Mouse (Mus musculus) midbrain, embryonic 16.5 days (tissue): ENCODE results near the gene Hspa14. TPM values are rescaled to one million over a fixed set of nuclear protein-coding genes. Genes with fewer than 3 reads are reported as not detected.
A peak's percentile ranks its signal among the peaks of the same experiment; 100 is the strongest.

Source experiments
- ATAC-seq: fragments of 200-750 bp; cut with Nextera tagmentation; 2 replicates; pipeline ENCODE4 v1.8.0; 2017; ENCODE audit warnings: moderate TSS enrichment
- H3K27ac ChIP-seq: fragments of 300-500 bp; sonication (generic); 2 replicates; pipeline ENCODE4 v1.5.1; 2014; ENCODE audit warnings: mild to moderate bottlenecking, low read length, mixed read lengths
- H3K27me3 ChIP-seq: fragments of 300-500 bp; sonication (generic); 2 replicates; pipeline ENCODE4 v1.6.1; 2014; ENCODE audit warnings: low read depth, low read length, mixed read lengths; ENCODE audit not compliant: control insufficient read depth, insufficient read depth
- H3K36me3 ChIP-seq: fragments of 300-500 bp; sonication (generic); 2 replicates; pipeline ENCODE4 v1.6.1; 2014; ENCODE audit warnings: mild to moderate bottlenecking, low read length, moderate library complexity, mixed read lengths; ENCODE audit not compliant: control insufficient read depth, insufficient read depth
- H3K4me1 ChIP-seq: fragments of 300-500 bp; sonication (generic); 2 replicates; pipeline ENCODE4 v1.6.1; 2014; ENCODE audit warnings: mild to moderate bottlenecking, low read length, mixed read lengths; ENCODE audit not compliant: control insufficient read depth, insufficient read depth
- H3K4me2 ChIP-seq: fragments of 300-500 bp; sonication (generic); 2 replicates; pipeline ENCODE4 v1.6.1; 2014; ENCODE audit warnings: mild to moderate bottlenecking, low read length, mixed read lengths
- H3K4me3 ChIP-seq: fragments of 300-500 bp; sonication (generic); 2 replicates; pipeline ENCODE4 v1.5.1; 2014; ENCODE audit warnings: low read depth, mild to moderate bottlenecking, low read length, moderate library complexity, mixed read lengths
- H3K9ac ChIP-seq: fragments of 300-500 bp; sonication (generic); 2 replicates; pipeline ENCODE4 v1.6.1; 2014; ENCODE audit warnings: low read depth, low read length, mixed read lengths
- H3K9me3 ChIP-seq: fragments of 300-500 bp; sonication (generic); replicated peaks from 2 replicates; pipeline ENCODE4 v1.6.1; 2014; ENCODE audit warnings: mild to moderate bottlenecking, low read length, mixed read lengths; ENCODE audit not compliant: control insufficient read depth, poor library complexity, severe bottlenecking
- WGBS: fragments of 180-500 bp; shearing (Covaris S2); extraction: QIAGEN DNeasy Blood & Tissue Kit; methylation state at CpG from one replicate; pipeline ENCODE4 v1.1.7; 2014; 5-methylcytosine and 5-hydroxymethylcytosine counted together
- polyA plus RNA-seq: library from polyadenylated mRNA; unstranded; fragments of >200 nt; fragmentation: Nextera tagmentation; extraction: Ambion mirVana; gene quantifications from 2 replicates; pipeline ENCODE4 v1.2.1, GENCODE M21; 2015

Hspa14 gene
- polyA plus RNA-seq, 1 experiment from 2014 or later = 66.0 TPM

DNA sequence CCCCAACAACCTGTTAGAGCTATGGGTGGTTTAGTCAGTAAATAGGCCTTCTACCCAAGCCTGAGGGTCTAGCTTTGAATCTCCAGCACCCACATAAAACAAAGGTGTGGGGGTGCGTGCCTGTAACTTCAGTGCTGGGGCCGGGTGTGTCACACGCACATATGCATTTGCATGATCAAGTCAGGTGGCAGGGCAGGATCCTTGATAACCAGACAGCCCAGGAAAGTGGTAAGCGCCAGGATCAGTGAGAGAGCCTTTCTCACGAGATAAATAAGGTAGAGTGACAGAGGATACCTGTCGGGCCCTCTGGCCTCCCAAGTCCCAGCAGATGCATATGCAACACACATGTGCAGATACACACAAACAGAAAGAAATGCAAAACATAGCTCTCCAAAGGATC is 13.1 kb downstream of the Hspa14 start:
- H3K27me3 ChIP-seq = no peaks in the 10 kb centered on the region
- peaks cover 33% of the 10 kb centered on the region for H3K36me3 ChIP-seq
- WGBS = 94% methylated on average over 6 of the region's 6 CpGs
- ATAC-seq = no peak
- H3K4me3 ChIP-seq = no peak overlapping the region
- no peaks in the 10 kb centered on the region for H3K9me3 ChIP-seq
- no peaks in the 10 kb centered on the region for H3K4me1 ChIP-seq
- no peak overlapping the region for H3K9ac ChIP-seq
- H3K4me2 ChIP-seq = no peak overlapping the region
- H3K27ac ChIP-seq = no peak overlapping the region

DNA sequence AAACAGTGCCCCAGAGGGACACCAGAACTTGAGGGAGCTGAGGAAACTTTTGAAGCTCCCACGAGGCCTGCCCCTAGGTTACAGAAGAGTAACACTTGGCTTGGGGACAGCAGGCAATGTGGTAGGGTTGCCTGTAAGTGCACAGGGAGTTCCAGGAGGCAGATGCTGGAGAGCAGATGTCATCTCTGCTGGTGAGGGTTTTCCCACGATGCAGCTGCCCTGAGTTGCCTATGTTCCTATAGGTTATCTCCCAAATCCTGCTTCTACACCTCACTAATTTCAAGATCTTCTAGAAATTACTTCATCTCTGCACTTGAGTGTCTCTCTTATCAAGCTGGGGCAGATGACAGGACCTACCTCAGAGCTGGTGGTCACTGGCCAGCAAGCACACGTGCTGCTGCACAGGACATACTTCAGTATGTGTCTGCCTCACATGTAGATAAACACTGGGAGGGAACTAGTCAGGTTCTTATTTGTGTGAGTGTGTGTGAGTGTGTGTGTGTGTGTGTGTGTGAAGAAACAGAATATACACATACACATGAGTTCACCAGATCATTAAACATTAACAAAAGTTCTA is 18.7 kb downstream of the Hspa14 start:
- Histone ChIP-seq H3K27ac (no peak overlapping the region), H3K9me3 (no peaks in the 10 kb centered on the region), H3K9ac (no peak overlapping the region), H3K4me2 (no peak overlapping the region), H3K27me3 (no peaks in the 10 kb centered on the region), H3K36me3 (peaks cover 47% of the 10 kb centered on the region), H3K4me3 (no peak overlapping the region), H3K4me1 (no peaks in the 10 kb centered on the region)
- no peak for ATAC-seq
- 98% methylated on average over 3 of the region's 3 CpGs for WGBS

- no peak for ATAC-seq
- Histone ChIP-seq H3K9me3 (no peaks in the 10 kb centered on the region), H3K9ac (no peak overlapping the region), H3K27ac (no peak overlapping the region), H3K36me3 (peaks cover 26% of the 10 kb centered on the region), H3K27me3 (no peaks in the 10 kb centered on the region), H3K4me1 (no peaks in the 10 kb centered on the region), H3K4me2 (no peak overlapping the region), H3K4me3 (no peak overlapping the region)
- WGBS = 54% methylated on average over 3 of the region's 3 CpGs
These were observed 22.8 kb downstream of the Hspa14 start for GRCm38 (mm10) chr2:3489816-3490215.

DNA sequence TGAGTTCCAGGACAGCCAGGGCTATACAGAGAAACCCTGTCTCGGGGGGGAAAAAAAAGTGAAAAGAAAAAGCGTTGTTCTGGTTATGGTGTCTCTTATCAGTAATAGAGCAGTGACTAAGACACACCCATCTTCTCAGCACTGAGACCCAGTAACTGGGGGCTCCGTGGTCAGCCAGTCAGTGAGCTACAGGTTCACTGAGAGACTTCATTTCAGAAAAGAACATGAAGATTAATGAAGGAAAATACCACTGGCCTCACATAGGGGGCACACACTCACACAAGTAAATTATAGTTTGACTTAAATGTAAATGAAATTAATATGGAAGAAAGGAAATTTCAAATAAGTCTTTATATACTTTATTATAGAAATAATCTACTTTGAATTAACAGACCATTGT is 32.4 kb downstream of the Hspa14 start:
- ATAC-seq = no peak
- H3K4me3 ChIP-seq = no peak overlapping the region
- H3K4me1 ChIP-seq = peaks cover 6% of the 10 kb centered on the region
- H3K27me3 ChIP-seq = no peaks in the 10 kb centered on the region
- no peak overlapping the region for H3K27ac ChIP-seq
- no peak overlapping the region for H3K9ac ChIP-seq
- H3K4me2 ChIP-seq = no peak overlapping the region
- no peaks in the 10 kb centered on the region for H3K9me3 ChIP-seq
- no peaks in the 10 kb centered on the region for H3K36me3 ChIP-seq
- WGBS = 88% methylated on average over 3 of the region's 3 CpGs

- Histone ChIP-seq H3K4me2 (peak overlapping the region; percentile 68), H3K27me3 (no peaks in the 10 kb centered on the region), H3K9me3 (no peaks in the 10 kb centered on the region), H3K4me1 (peaks cover 15% of the 10 kb centered on the region), H3K27ac (no peak overlapping the region), H3K36me3 (no peaks in the 10 kb centered on the region), H3K9ac (no peak overlapping the region), H3K4me3 (no peak overlapping the region)
- 64% methylated on average over 3 of the region's 3 CpGs for WGBS
- no peak for ATAC-seq
These were observed 36.8 kb downstream of the Hspa14 start for GRCm38 (mm10) chr2:3475746-3476251.

DNA sequence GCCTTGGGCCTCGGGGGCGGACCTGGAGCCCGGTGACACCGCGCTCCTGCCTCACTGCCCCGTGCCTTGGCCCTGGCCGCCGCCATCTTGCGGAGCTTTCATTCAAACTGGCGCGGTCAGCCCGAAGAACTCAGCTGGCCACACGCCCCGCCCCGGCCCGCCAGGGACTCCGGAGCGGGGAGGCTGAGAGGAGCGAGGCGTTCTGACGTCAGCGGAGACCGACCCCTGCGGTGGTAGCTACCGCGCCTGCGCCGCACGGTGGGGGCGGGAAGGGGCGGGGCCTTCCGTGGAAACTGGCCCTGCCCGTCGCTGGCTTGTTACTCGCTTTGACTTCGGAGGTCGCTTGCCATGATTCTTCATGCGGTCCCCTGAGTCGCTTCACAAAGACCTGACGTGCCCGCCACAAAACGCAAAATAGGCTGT is 37.7 kb downstream of the Hspa14 start, which contains the start of gene Suv39h2:
Gene Suv39h2 (minus strand): TSS at position 171 of the 423 bp plus-strand sequence.
- Histone ChIP-seq H3K9me3 (no peaks in the 10 kb centered on the region), H3K27me3 (no peaks in the 10 kb centered on the region), H3K9ac (peak within 1 kb of the TSS; percentile 76), H3K36me3 (no peaks in the 10 kb centered on the region), H3K4me2 (peak within 1 kb of the TSS; percentile 68), H3K4me1 (peaks cover 15% of the 10 kb centered on the region), H3K27ac (peak within 1 kb of the TSS; percentile 86), H3K4me3 (peak within 1 kb of the TSS; percentile 97)
- under 1% methylated on average over 42 of the region's 42 CpGs for WGBS
- ATAC-seq = peak; percentile 96

DNA sequence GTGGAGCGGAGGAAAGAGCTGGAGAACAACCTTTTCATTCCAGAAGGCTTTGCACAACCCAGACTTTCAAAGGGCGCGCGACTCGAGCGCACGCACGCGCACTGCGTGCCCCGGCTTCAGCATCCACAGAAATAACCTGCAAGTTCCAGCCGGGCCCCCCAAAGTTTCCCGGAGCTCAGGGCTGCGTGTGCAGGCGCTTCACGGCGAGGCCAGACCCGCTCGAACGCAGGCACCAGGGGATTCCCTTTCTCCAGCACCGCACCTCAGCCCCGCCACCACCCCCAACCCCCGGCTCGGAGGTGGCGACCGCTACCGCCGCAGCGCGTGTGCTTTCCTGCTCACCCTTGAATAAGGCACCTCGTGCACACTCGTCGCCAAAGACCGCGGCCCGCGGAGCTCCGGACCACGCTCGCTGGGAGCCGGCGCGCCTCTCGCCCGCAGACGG is 38.2 kb downstream of the Hspa14 start:
- H3K4me3 ChIP-seq = peak overlapping the region; percentile 97
- H3K4me2 ChIP-seq = peak overlapping the region; percentile 68
- peak overlapping the region; percentile 76 for H3K9ac ChIP-seq
- WGBS = under 1% methylated on average over 46 of the region's 46 CpGs
- H3K36me3 ChIP-seq = no peaks in the 10 kb centered on the region
- no peaks in the 10 kb centered on the region for H3K27me3 ChIP-seq
- peak; percentile 91 for ATAC-seq
- peak overlapping the region; percentile 86 for H3K27ac ChIP-seq
- H3K4me1 ChIP-seq = peaks cover 15% of the 10 kb centered on the region
- no peaks in the 10 kb centered on the region for H3K9me3 ChIP-seq

DNA sequence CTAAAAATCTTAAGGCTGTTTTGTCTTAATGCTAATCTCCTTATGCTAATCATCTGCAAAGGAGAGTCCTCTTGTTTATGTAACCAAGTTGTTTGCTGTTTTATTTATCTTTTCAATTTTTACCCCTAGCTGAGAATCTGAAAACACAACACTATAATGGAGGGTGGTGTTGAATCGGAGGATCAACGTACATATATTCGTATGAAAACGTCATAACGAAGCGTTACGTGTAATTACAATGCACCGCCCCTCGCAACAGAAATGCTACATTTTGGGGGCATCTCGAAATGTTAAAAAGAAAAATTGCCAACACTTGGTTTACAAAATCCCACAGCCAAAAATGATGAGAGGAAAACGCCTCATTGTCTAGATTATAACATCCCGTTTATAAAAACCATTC is 38.7 kb downstream of the Hspa14 start:
- no peaks in the 10 kb centered on the region for H3K36me3 ChIP-seq
- peak overlapping the region; percentile 76 for H3K9ac ChIP-seq
- peaks cover 15% of the 10 kb centered on the region for H3K4me1 ChIP-seq
- peak overlapping the region; percentile 68 for H3K4me2 ChIP-seq
- peak overlapping the region; percentile 97 for H3K4me3 ChIP-seq
- peak overlapping the region; percentile 86 for H3K27ac ChIP-seq
- no peaks in the 10 kb centered on the region for H3K27me3 ChIP-seq
- no peaks in the 10 kb centered on the region for H3K9me3 ChIP-seq
- WGBS = under 1% methylated on average over 12 of the region's 12 CpGs
- no peak for ATAC-seq

GRCm38 (mm10) chr2:3456590-3456989 is 56.0 kb downstream of the Hspa14 start:
- ATAC-seq = no peak

More at GRCm38 (mm10) chr2:3456590-3456989, 56.0 kb downstream of the Hspa14 start:
- Histone ChIP-seq H3K36me3 (peaks cover 10% of the 10 kb centered on the region), H3K27ac (no peak overlapping the region), H3K9me3 (no peaks in the 10 kb centered on the region), H3K9ac (no peak overlapping the region), H3K4me1 (no peaks in the 10 kb centered on the region), H3K27me3 (no peaks in the 10 kb centered on the region), H3K4me3 (no peak overlapping the region), H3K4me2 (no peak overlapping the region)
- WGBS = 87% methylated on average over 4 of the region's 4 CpGs
